Mouse (Mus musculus): Measurements from ENCODE around the gene Wdr4. TPM values are rescaled to one million over a fixed set of nuclear protein-coding genes. Genes with fewer than 3 reads are reported as not detected.

Gene Wdr4
- total RNA-seq (2023) = 7.3 and 16.8 TPM in 2 replicates

GRCm38 (mm10) chr17:31519946-31520838 is at the start of gene Wdr4, which contains the start of gene Ndufv3:
Wdr4 (minus strand) TSS chr17:31519980.
Ndufv3 (plus strand) TSS chr17:31520115.

DNA sequence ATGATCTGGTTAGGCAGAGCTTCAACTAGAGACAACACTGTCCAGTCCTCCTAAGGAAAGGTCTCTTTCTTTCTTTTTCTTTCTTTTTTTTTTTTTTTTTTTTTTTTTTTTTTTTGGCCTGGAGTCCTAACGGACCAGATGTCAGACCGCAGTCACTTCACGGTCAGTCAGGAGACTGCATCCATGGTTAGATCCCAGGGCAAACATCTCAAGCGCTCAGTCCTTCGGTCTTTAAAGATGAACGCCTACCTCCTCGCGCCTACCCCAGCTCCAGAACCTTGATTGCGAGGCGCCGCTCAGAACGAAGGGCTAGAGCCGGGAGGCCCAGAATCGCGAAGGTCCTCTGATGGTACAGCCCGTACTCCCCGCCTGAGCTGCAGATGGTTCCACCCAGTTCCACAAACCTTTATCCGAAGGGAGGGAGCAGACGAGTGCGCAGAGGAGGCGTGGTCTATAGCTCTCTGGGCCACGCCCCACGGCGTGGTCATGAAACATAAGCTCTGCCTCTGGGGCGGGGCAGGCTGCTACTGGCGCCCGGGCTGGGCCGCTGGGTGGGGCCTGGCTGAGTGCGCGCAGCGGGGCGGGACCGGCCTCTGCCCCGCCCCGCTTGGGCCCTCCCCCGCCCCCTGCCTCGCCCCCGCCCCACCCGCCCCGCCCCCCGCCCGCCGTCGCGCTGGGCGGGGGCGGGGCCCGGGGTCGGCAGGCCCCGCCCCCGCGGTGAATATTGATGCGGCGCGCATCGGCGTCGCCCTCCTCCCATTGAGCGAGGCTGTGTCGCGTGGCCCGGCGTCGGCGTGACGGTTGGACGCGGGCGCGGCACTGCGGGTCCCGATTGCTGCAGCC is 44.5 kb upstream of the Wdr4 start, which contains the start of gene Pknox1:
TSS of gene Pknox1 (plus strand) at position 720 of the 843 bp plus-strand sequence.

Other genes with a start within 250 kb of the Wdr4 start
- gene Rsph1, start 242.6 kb downstream of the Wdr4 start, total RNA-seq (2023) = 3.3 and 3.4 TPM in 2 replicates
- gene Slc37a1, start 233.2 kb downstream of the Wdr4 start, total RNA-seq (2023) = 28.5 and 37.9 TPM in 2 replicates
- 1.2 TPM in 1 of 2 replicates, not detected in the other for gene Pde9a, start 133.8 kb downstream of the Wdr4 start, total RNA-seq (2023)
- gene Ndufv3, start 135 bp upstream of the Wdr4 start, total RNA-seq (2023) = 84.2 and 91.2 TPM in 2 replicates
- gene Pknox1, start 44.8 kb upstream of the Wdr4 start, total RNA-seq (2023) = 70.1 and 80.5 TPM in 2 replicates
- gene Cbs, start 117.3 kb upstream of the Wdr4 start, total RNA-seq (2023) = not detected in 2 replicates
- gene U2af1, start 138.9 kb upstream of the Wdr4 start, total RNA-seq (2023) = 242 and 286 TPM in 2 replicates
- gene Cryaa, start 157.8 kb upstream of the Wdr4 start, total RNA-seq (2023) = not detected in 2 replicates

Data from neutrophil, adult 65 days (primary cell).